Comparison of ENCODE assay signal across 28 mouse cellular contexts in genomic region chr11:35497961-35498360, GRCm38 (mm10).
"Had no signal": no experiment of that assay in that cellular context is flagged by ENCODE, and none has a peak within 500 bp of the region (broad histone marks: within the 10 kb centered on the region; RNA-seq: fewer than 3 reads in every experiment).

No protein-coding gene starts in this region.

- H3K27ac ChIP-seq: embryonic facial prominence, embryonic 10.5 days; embryonic facial prominence, embryonic 12.5 days; embryonic facial prominence, embryonic 13.5 days; embryonic facial prominence, embryonic 15.5 days; forebrain, embryonic 12.5 days; forebrain, embryonic 13.5 days; forebrain, embryonic 15.5 days; gastrocnemius, adult 2 months; heart, adult 2 months had no signal

- H3K36me3 ChIP-seq: embryonic facial prominence, embryonic 10.5 days; embryonic facial prominence, embryonic 12.5 days; embryonic facial prominence, embryonic 13.5 days; embryonic facial prominence, embryonic 15.5 days; forebrain, embryonic 12.5 days; forebrain, embryonic 15.5 days had no signal

- H3K4me3 ChIP-seq: embryonic facial prominence, embryonic 10.5 days; embryonic facial prominence, embryonic 12.5 days; embryonic facial prominence, embryonic 13.5 days; embryonic facial prominence, embryonic 15.5 days; erythroblast, embryonic 14.5 days; forebrain, embryonic 12.5 days; forebrain, embryonic 13.5 days; forebrain, embryonic 15.5 days; gastrocnemius, adult 2 months; heart, adult 2 months had no signal

- H3K4me2 ChIP-seq: embryonic facial prominence, embryonic 12.5 days; embryonic facial prominence, embryonic 13.5 days; embryonic facial prominence, embryonic 15.5 days; forebrain, embryonic 12.5 days; forebrain, embryonic 13.5 days; forebrain, embryonic 15.5 days had no signal

- ATAC-seq: forebrain, embryonic 13.5 days; forebrain, embryonic 16.5 days; forebrain, postnatal 0 days had no signal

- DNase-seq: cerebellum, adult 18-20 months; cerebellum, adult 2 months; cerebellum, adult 8-10 months; cerebellum, adult 9-10 months; cerebellum, adult 9-11 months; cerebellum, postnatal 10 days; cerebellum, postnatal 14 days; cerebellum, postnatal 25 days; cerebellum, postnatal 36 days; embryo, embryonic 11 days; forebrain, postnatal 0 days; gastrocnemius, adult 2 months; gastrocnemius, postnatal 10 days; gastrocnemius, postnatal 14 days; gastrocnemius, postnatal 25 days; gastrocnemius, postnatal 36 days; heart, adult 11 months; heart, adult 18-20 months; heart, adult 2 months had no signal

- H3K9ac ChIP-seq: embryonic facial prominence, embryonic 12.5 days; embryonic facial prominence, embryonic 13.5 days; embryonic facial prominence, embryonic 15.5 days; forebrain, embryonic 12.5 days; forebrain, embryonic 13.5 days; forebrain, embryonic 15.5 days; forebrain, postnatal 0 days had no signal

- H3K27me3 ChIP-seq: embryonic facial prominence, embryonic 12.5 days; embryonic facial prominence, embryonic 13.5 days; embryonic facial prominence, embryonic 15.5 days had no signal

- H3K9me3 ChIP-seq: embryonic facial prominence, embryonic 10.5 days; embryonic facial prominence, embryonic 12.5 days; embryonic facial prominence, embryonic 13.5 days; embryonic facial prominence, embryonic 15.5 days; forebrain, embryonic 12.5 days; forebrain, embryonic 13.5 days; forebrain, embryonic 15.5 days had no signal

- H3K4me1 ChIP-seq: embryonic facial prominence, embryonic 15.5 days had no signal
